Mouse (Mus musculus): ENCODE results near the gene Slc7a8.

GRCm38 (mm10) chr14:54792166-54792565 is 10.4 kb upstream of the Slc7a8 start:
- TF ChIP-seq CTCF (conservative IDR thresholded peaks at IDR 0.05; ENCODE audit: low read length), result no peak
- no peak for TF ChIP-seq NANOG (IDR thresholded peaks at IDR 0.05; ENCODE audit: borderline replicate concordance, low read length)

Data from E14TG2a.4 (cell line).